ENCODE assay signal across 9 mouse cellular contexts in genomic region chr13:97071626-97072241, GRCm38 (mm10). TPM values are rescaled to one million over a fixed set of nuclear protein-coding genes. Genes with fewer than 3 reads are reported as not detected.
A peak's percentile ranks its signal among the peaks of the same experiment; 100 is the strongest.
DNase-seq lines count a peak whose midpoint lies in the region; ATAC-seq and TF ChIP-seq lines count a peak whose summit lies in the region.
"Had no signal": no experiment of that assay in that cellular context is flagged by ENCODE, and none has a peak within 500 bp of the region (broad histone marks: within the 10 kb centered on the region; RNA-seq: fewer than 3 reads in every experiment).

No protein-coding gene starts in this region.

- H3K36me3 ChIP-seq in heart, embryonic 10.5 days, result 0 out of 2 replicates have a peak, but pooled peaks cover 3% of the 10 kb centered on the region
- no peaks in the 10 kb centered on the region for H3K36me3 ChIP-seq in forebrain, embryonic 12.5 days (replicated peaks)
- no peaks in the 10 kb centered on the region for H3K36me3 ChIP-seq in hindbrain, postnatal 0 days (ENCODE audit: insufficient read depth, low read length)
- H3K36me3 ChIP-seq in limb, embryonic 15.5 days, result no peaks in the 10 kb centered on the region

- TF ChIP-seq CTCF in hindbrain, postnatal 0 days (IDR thresholded peaks at IDR 0.05; ENCODE audit: low read depth), result no peak

- H3K27ac ChIP-seq in heart, embryonic 10.5 days, result peak overlapping the region; percentile 97
- peak overlapping the region; percentile 73; the same call in 1 of the 2 replicates for H3K27ac ChIP-seq in forebrain, embryonic 12.5 days
- peak overlapping the region; percentile 91 for H3K27ac ChIP-seq in hindbrain, postnatal 0 days
- H3K27ac ChIP-seq in limb, embryonic 15.5 days, result no peak overlapping the region

- peak overlapping the region; percentile 93 for H3K4me3 ChIP-seq in heart, embryonic 10.5 days
- H3K4me3 ChIP-seq in forebrain, embryonic 12.5 days (replicated peaks), result peak overlapping the region; percentile 88
- peak overlapping the region; percentile 85 for H3K4me3 ChIP-seq in hindbrain, postnatal 0 days (ENCODE audit: low read length)
- H3K4me3 ChIP-seq in limb, embryonic 15.5 days, result peak overlapping the region; percentile 78

- peak; percentile 85 for ATAC-seq in forebrain, embryonic 12.5 days (ENCODE audit: low FRiP score)
- peak; percentile 86 for ATAC-seq in hindbrain, postnatal 0 days
- ATAC-seq in limb, embryonic 15.5 days (ENCODE audit: insufficient number of reproducible peaks, low FRiP score, low TSS enrichment, low read depth), result 0 out of 2 replicates have a peak, but pooled peaks have one; percentile 35

- H3K4me1 ChIP-seq in heart, embryonic 10.5 days, result peaks cover 13% of the 10 kb centered on the region
- peaks cover 13% of the 10 kb centered on the region for H3K4me1 ChIP-seq in forebrain, embryonic 12.5 days
- no peaks in the 10 kb centered on the region for H3K4me1 ChIP-seq in hindbrain, postnatal 0 days (ENCODE audit: insufficient read depth, low read length)
- H3K4me1 ChIP-seq in limb, embryonic 15.5 days, result 0 out of 2 replicates have a peak, but pooled peaks cover 5% of the 10 kb centered on the region

- peak overlapping the region; percentile 93 for H3K4me2 ChIP-seq in forebrain, embryonic 12.5 days
- peak overlapping the region; percentile 76 for H3K4me2 ChIP-seq in hindbrain, postnatal 0 days (ENCODE audit: low read depth, low read length)
- peak overlapping the region; percentile 98 for H3K4me2 ChIP-seq in limb, embryonic 15.5 days

- no peaks in the 10 kb centered on the region for H3K27me3 ChIP-seq in heart, embryonic 10.5 days (ENCODE audit: insufficient read depth, poor library complexity, severe bottlenecking)
- H3K27me3 ChIP-seq in forebrain, embryonic 12.5 days, result peaks cover 30% of the 10 kb centered on the region
- no peaks in the 10 kb centered on the region for H3K27me3 ChIP-seq in hindbrain, postnatal 0 days (ENCODE audit: insufficient read depth, low read length)
- peaks cover 23% of the 10 kb centered on the region for H3K27me3 ChIP-seq in limb, embryonic 15.5 days

- no peaks in the 10 kb centered on the region for H3K9me3 ChIP-seq in heart, embryonic 10.5 days
- H3K9me3 ChIP-seq in forebrain, embryonic 12.5 days, result no peaks in the 10 kb centered on the region
- H3K9me3 ChIP-seq in hindbrain, postnatal 0 days (ENCODE audit: low read length), result no peaks in the 10 kb centered on the region
- no peaks in the 10 kb centered on the region for H3K9me3 ChIP-seq in limb, embryonic 15.5 days

- peak overlapping the region; percentile 81 for H3K9ac ChIP-seq in forebrain, embryonic 12.5 days
- H3K9ac ChIP-seq in hindbrain, postnatal 0 days (replicated peaks; ENCODE audit: low read length), result peak overlapping the region; percentile 84
- peak overlapping the region; percentile 50 for H3K9ac ChIP-seq in limb, embryonic 15.5 days

- DNase-seq in heart, embryonic 10.5 days (ENCODE audit: low spot score), result peak; percentile 83
- no peak for DNase-seq in heart, adult 9 months (ENCODE audit: low spot score in 2 of 2)
- DNase-seq in brain, adult 2 months (ENCODE audit: low read depth, low spot score), result peak; percentile 72
- DNase-seq in hindbrain, postnatal 0 days (ENCODE audit: low spot score), result peak; percentile 54
- peak; percentile 66 for DNase-seq in retina, embryonic 14.5 days (ENCODE audit: low spot score)
- no peak for DNase-seq in urinary bladder, postnatal 36 days (ENCODE audit: low spot score in 2 of 2)

- 8% methylated on average over 76 of the region's 76 CpGs for WGBS in heart, embryonic 10.5 days
- WGBS in forebrain, embryonic 12.5 days, result under 1% methylated on average over 65 of the region's 76 CpGs
- under 1% methylated on average over 59 of the region's 76 CpGs for WGBS in hindbrain, postnatal 0 days
- WGBS in limb, embryonic 15.5 days, result under 1% methylated on average over 65 of the region's 76 CpGs

RNA-seq across cellular contexts. Expression of gene Fam169a, which starts 4.6 kb away (rescaled TPM):
- polyA plus RNA-seq in heart, embryonic 10.5 days (2016; fragmentation: Nextera tagmentation; extraction: Ambion mirVana), result 12.7 and 16.3 TPM in 2 replicates
- 12.3 and 12.5 TPM in 2 replicates for polyA plus RNA-seq in forebrain, embryonic 12.5 days (2016; fragmentation: Nextera tagmentation; extraction: Ambion mirVana)
- total RNA-seq in hindbrain, postnatal 0 days (2014; rRNA removed), result 25.7 and 27.8 TPM in 2 replicates
- 22.3 and 24.8 TPM in 2 replicates for polyA plus RNA-seq in hindbrain, postnatal 0 days (2015; fragmentation: Nextera tagmentation; extraction: Ambion mirVana)
- polyA plus RNA-seq in limb, embryonic 15.5 days (2015; fragmentation: Nextera tagmentation; extraction: Ambion mirVana), result 1.2 and 1.6 TPM in 2 replicates

RNA-seq across cellular contexts. Expression of gene Gm6169, which starts 27.3 kb away (rescaled TPM):
- 1.9 and 3.1 TPM in 2 replicates for polyA plus RNA-seq in heart, embryonic 10.5 days (2016; fragmentation: Nextera tagmentation; extraction: Ambion mirVana)
- 0.83 and 1.2 TPM in 2 replicates for polyA plus RNA-seq in forebrain, embryonic 12.5 days (2016; fragmentation: Nextera tagmentation; extraction: Ambion mirVana)
- total RNA-seq in hindbrain, postnatal 0 days (2014; rRNA removed), result 0.37 TPM in 1 of 2 replicates, not detected in the other
- polyA plus RNA-seq in hindbrain, postnatal 0 days (2015; fragmentation: Nextera tagmentation; extraction: Ambion mirVana), result 0.57 and 1.3 TPM in 2 replicates
- polyA plus RNA-seq in limb, embryonic 15.5 days (2015; fragmentation: Nextera tagmentation; extraction: Ambion mirVana), result 3.5 and 4.5 TPM in 2 replicates

RNA-seq across cellular contexts. Expression of gene 1700029F12Rik, which starts 37.6 kb away (rescaled TPM):
- not detected in 2 replicates for polyA plus RNA-seq in heart, embryonic 10.5 days (2016; fragmentation: Nextera tagmentation; extraction: Ambion mirVana)
- polyA plus RNA-seq in forebrain, embryonic 12.5 days (2016; fragmentation: Nextera tagmentation; extraction: Ambion mirVana), result not detected in 2 replicates
- not detected in 2 replicates for total RNA-seq in hindbrain, postnatal 0 days (2014; rRNA removed)
- polyA plus RNA-seq in hindbrain, postnatal 0 days (2015; fragmentation: Nextera tagmentation; extraction: Ambion mirVana), result not detected in 2 replicates
- polyA plus RNA-seq in limb, embryonic 15.5 days (2015; fragmentation: Nextera tagmentation; extraction: Ambion mirVana), result not detected in 2 replicates
- total RNA-seq: layer of hippocampus, adult 8-10 months had no signal

Comparison
In these comparisons a context has a peak if more than half of its experiments do, and no peak if none do; other contexts are left out.
1. DNase-seq: peak in heart, embryonic 10.5 days (single experiment), brain, adult 2 months (single experiment), hindbrain, postnatal 0 days (single experiment) and retina, embryonic 14.5 days (single experiment); none in heart, adult 9 months (0 of 2) and urinary bladder, postnatal 36 days (0 of 2).
2. ATAC-seq: peak in every context shown above with its lines; median percentile 86 in hindbrain, postnatal 0 days; 85 in forebrain, embryonic 12.5 days; 35 in limb, embryonic 15.5 days.
3. Peak in every context shown above with its lines, with median percentiles within 50 percentile points of each other: H3K4me3 ChIP-seq, H3K4me2 ChIP-seq and H3K9ac ChIP-seq.